8 mouse cellular contexts compared by ENCODE assay signal in genomic region chr17:34026221-34026620, GRCm38 (mm10). TPM values are rescaled to one million over a fixed set of nuclear protein-coding genes. Genes with fewer than 3 reads are reported as not detected.
DNase-seq lines count a peak whose midpoint lies in the region; ATAC-seq and TF ChIP-seq lines count a peak whose summit lies in the region.

No protein-coding gene starts in this region.

- H3K9ac ChIP-seq in forebrain, embryonic 15.5 days (replicated peaks) = peak overlapping the region; percentile 91

- no peak for TF ChIP-seq POLR2A in kidney, adult 2 months (IDR thresholded peaks at IDR 0.05; ENCODE audit: low read depth, low read length)
- TF ChIP-seq POLR2A in bone marrow, adult 2 months (IDR thresholded peaks at IDR 0.05; ENCODE audit: borderline replicate concordance, control insufficient read depth, low read depth, low read length) = no peak

- no peak for TF ChIP-seq CTCF in kidney, adult 2 months (conservative IDR thresholded peaks at IDR 0.05; ENCODE audit: insufficient read depth, insufficient read length, low read depth, low read length)
- no peak for TF ChIP-seq CTCF in bone marrow, adult 2 months (IDR thresholded peaks at IDR 0.05; ENCODE audit: control insufficient read depth, insufficient read depth, low read length)

- no peak overlapping the region for H3K27ac ChIP-seq in kidney, adult 2 months (ENCODE audit: insufficient read depth, low read depth, low read length)
- 0 out of 2 replicates have a peak overlapping the region, but pooled peaks have one; percentile 17 for H3K27ac ChIP-seq in bone marrow, adult 2 months (ENCODE audit: control insufficient read depth, insufficient read depth, low read depth, low read length, poor library complexity)
- H3K27ac ChIP-seq in forebrain, embryonic 15.5 days (replicated peaks) = peak overlapping the region; percentile 98
- H3K27ac ChIP-seq in midbrain, embryonic 10.5 days (replicated peaks) = peak overlapping the region; percentile 100

- no peaks in the 10 kb centered on the region for H3K36me3 ChIP-seq in kidney, adult 2 months (ENCODE audit: control insufficient read depth, insufficient read depth, low read length)
- H3K36me3 ChIP-seq in forebrain, embryonic 15.5 days = peaks cover 32% of the 10 kb centered on the region
- peaks cover 59% of the 10 kb centered on the region for H3K36me3 ChIP-seq in midbrain, embryonic 10.5 days

- H3K4me1 ChIP-seq in kidney, adult 2 months (ENCODE audit: control insufficient read depth, insufficient read depth, low read length) = peaks cover 21% of the 10 kb centered on the region; the same call in 1 of the 2 replicates
- H3K4me1 ChIP-seq in bone marrow, adult 2 months (ENCODE audit: control insufficient read depth, insufficient read depth, low read length) = peaks cover 16% of the 10 kb centered on the region
- H3K4me1 ChIP-seq in forebrain, embryonic 15.5 days = peaks cover 73% of the 10 kb centered on the region
- peaks cover 80% of the 10 kb centered on the region for H3K4me1 ChIP-seq in midbrain, embryonic 10.5 days

- H3K4me2 ChIP-seq in forebrain, embryonic 15.5 days (replicated peaks) = peak overlapping the region; percentile 90

- H3K27me3 ChIP-seq in kidney, adult 2 months (replicated peaks; ENCODE audit: control insufficient read depth, insufficient read depth, low read length) = no peaks in the 10 kb centered on the region
- H3K27me3 ChIP-seq in forebrain, embryonic 15.5 days = no peaks in the 10 kb centered on the region
- H3K27me3 ChIP-seq in midbrain, embryonic 10.5 days (ENCODE audit: low read depth, poor library complexity, severe bottlenecking) = no peaks in the 10 kb centered on the region

- DNase-seq in kidney, adult 9 months = peak; percentile 27
- DNase-seq in kidney, adult 2 months = no peak
- DNase-seq in midbrain, embryonic 10.5 days (ENCODE audit: low spot score) = no peak
- DNase-seq in left cerebral cortex, adult 8-10 months (ENCODE audit: low spot score in 2 of 2) = no peak
- DNase-seq in spleen, postnatal 36 days (ENCODE audit: low spot score in 2 of 2) = no peak
- DNase-seq in cerebellum, adult 9-10 months = no peak

- no peak overlapping the region for H3K4me3 ChIP-seq in kidney, adult 2 months (ENCODE audit: insufficient read depth, low read depth, low read length)
- no peak overlapping the region for H3K4me3 ChIP-seq in bone marrow, adult 2 months (replicated peaks; ENCODE audit: control insufficient read depth, low read depth, low read length)
- peak overlapping the region; percentile 85 for H3K4me3 ChIP-seq in forebrain, embryonic 15.5 days
- H3K4me3 ChIP-seq in midbrain, embryonic 10.5 days = peak overlapping the region; percentile 99

- H3K9me3 ChIP-seq in forebrain, embryonic 15.5 days = no peaks in the 10 kb centered on the region
- H3K9me3 ChIP-seq in midbrain, embryonic 10.5 days (replicated peaks) = peaks cover 22% of the 10 kb centered on the region

- no peak for ATAC-seq in forebrain, embryonic 15.5 days (replicated peaks)

- 60% methylated on average over 2 of the region's 2 CpGs for WGBS in kidney, adult 2 months
- WGBS in bone marrow, adult 2 months = 48% methylated on average over 2 of the region's 2 CpGs
- 5% methylated on average over 2 of the region's 2 CpGs for WGBS in forebrain, embryonic 15.5 days
- WGBS in midbrain, embryonic 10.5 days = 14% methylated on average over 2 of the region's 2 CpGs

RNA-seq across cellular contexts. Expression of gene H2-Ke6, which starts 1.6 kb away (rescaled TPM):
- polyA plus RNA-seq in kidney, adult 2 months (2012; rRNA removed) = 165 and 208 TPM in 2 replicates
- 120 and 165 TPM in 2 replicates for polyA plus RNA-seq in bone marrow, adult 2 months (2011; ENCODE audit: insufficient read depth, insufficient read length, low replicate concordance, missing spikeins)
- polyA plus RNA-seq in forebrain, embryonic 15.5 days (2015; fragmentation: Nextera tagmentation; extraction: Ambion mirVana) = 64.4 and 74.3 TPM in 2 replicates
- 120 and 128 TPM in 2 replicates for polyA plus RNA-seq in midbrain, embryonic 10.5 days (2016; fragmentation: Nextera tagmentation; extraction: Ambion mirVana)
- 10 to 100 TPM; 45.6 to 50.2 (median 46.4) TPM for total RNA-seq in left cerebral cortex, adult 8-10 months (2022)

RNA-seq across cellular contexts. Expression of gene Ring1, which starts 1.7 kb away (rescaled TPM):
- polyA plus RNA-seq in kidney, adult 2 months (2012; rRNA removed) = 30.4 and 36.3 TPM in 2 replicates
- polyA plus RNA-seq in bone marrow, adult 2 months (2011; ENCODE audit: insufficient read depth, insufficient read length, low replicate concordance, missing spikeins) = 9.0 and 35.7 TPM in 2 replicates
- polyA plus RNA-seq in forebrain, embryonic 15.5 days (2015; fragmentation: Nextera tagmentation; extraction: Ambion mirVana) = 21.9 and 22.9 TPM in 2 replicates
- 13.8 and 15.3 TPM in 2 replicates for polyA plus RNA-seq in midbrain, embryonic 10.5 days (2016; fragmentation: Nextera tagmentation; extraction: Ambion mirVana)
- total RNA-seq in left cerebral cortex, adult 8-10 months (2022) = 10 to 100 TPM; 31.4 to 43.5 (median 36.1) TPM

RNA-seq across cellular contexts. Expression of gene Slc39a7, which starts 5.3 kb away (rescaled TPM):
- 90.4 and 106 TPM in 2 replicates for polyA plus RNA-seq in kidney, adult 2 months (2012; rRNA removed)
- polyA plus RNA-seq in bone marrow, adult 2 months (2011; ENCODE audit: insufficient read depth, insufficient read length, low replicate concordance, missing spikeins) = 51.4 and 84.6 TPM in 2 replicates
- polyA plus RNA-seq in forebrain, embryonic 15.5 days (2015; fragmentation: Nextera tagmentation; extraction: Ambion mirVana) = 148 and 156 TPM in 2 replicates
- polyA plus RNA-seq in midbrain, embryonic 10.5 days (2016; fragmentation: Nextera tagmentation; extraction: Ambion mirVana) = 221 and 227 TPM in 2 replicates
- total RNA-seq in left cerebral cortex, adult 8-10 months (2022) = 10 to 100 TPM; 91.2 to 98.6 (median 95.0) TPM

RNA-seq across cellular contexts. Expression of gene Rxrb, which starts 5.4 kb away (rescaled TPM):
- 49.3 and 59.2 TPM in 2 replicates for polyA plus RNA-seq in kidney, adult 2 months (2012; rRNA removed)
- polyA plus RNA-seq in bone marrow, adult 2 months (2011; ENCODE audit: insufficient read depth, insufficient read length, low replicate concordance, missing spikeins) = 36.0 and 70.9 TPM in 2 replicates
- 58.2 and 64.5 TPM in 2 replicates for polyA plus RNA-seq in forebrain, embryonic 15.5 days (2015; fragmentation: Nextera tagmentation; extraction: Ambion mirVana)
- 54.0 and 56.9 TPM in 2 replicates for polyA plus RNA-seq in midbrain, embryonic 10.5 days (2016; fragmentation: Nextera tagmentation; extraction: Ambion mirVana)
- total RNA-seq in left cerebral cortex, adult 8-10 months (2022) = 10 to 100 TPM; 72.8 to 87.6 (median 78.1) TPM

RNA-seq across cellular contexts. Expression of gene Col11a2, which starts 13.0 kb away (rescaled TPM):
- 0.35 and 0.39 TPM in 2 replicates for polyA plus RNA-seq in kidney, adult 2 months (2012; rRNA removed)
- polyA plus RNA-seq in bone marrow, adult 2 months (2011; ENCODE audit: insufficient read depth, insufficient read length, low replicate concordance, missing spikeins) = 10.7 and 12.6 TPM in 2 replicates
- 2.0 and 2.1 TPM in 2 replicates for polyA plus RNA-seq in forebrain, embryonic 15.5 days (2015; fragmentation: Nextera tagmentation; extraction: Ambion mirVana)
- 0.92 and 1.1 TPM in 2 replicates for polyA plus RNA-seq in midbrain, embryonic 10.5 days (2016; fragmentation: Nextera tagmentation; extraction: Ambion mirVana)
- total RNA-seq in left cerebral cortex, adult 8-10 months (2022) = 10 to 100 TPM; 12.6 to 18.0 (median 16.8) TPM

Comparison
In these comparisons a context has a peak if more than half of its experiments do, and no peak if none do; other contexts are left out.
1. H3K4me3 ChIP-seq: peak in forebrain, embryonic 15.5 days (single experiment) and midbrain, embryonic 10.5 days (single experiment); none in kidney, adult 2 months (single experiment) and bone marrow, adult 2 months (single experiment).